Mouse (Mus musculus): ENCODE data around the gene BC030870. TPM values are rescaled to one million over a fixed set of nuclear protein-coding genes. Genes with fewer than 3 reads are reported as not detected.

BC030870 gene
- total and polyA plus RNA-seq, 2 experiments from 2014 or later: not detected

- WGBS: 38% methylated on average over 2 of the region's 2 CpGs
- Histone ChIP-seq H3K27me3 (ENCODE audit: control insufficient read depth, insufficient read depth, low read length) (no peaks in the 10 kb centered on the region), H3K4me1 (ENCODE audit: control insufficient read depth, insufficient read depth) (no peaks in the 10 kb centered on the region), H3K36me3 (replicated peaks; ENCODE audit: control insufficient read depth, insufficient read depth, low read length) (no peaks in the 10 kb centered on the region), H3K9ac (replicated peaks; ENCODE audit: low read depth, low read length) (no peak overlapping the region), H3K4me3 (ENCODE audit: low read depth, low read length) (no peak overlapping the region), H3K27ac (ENCODE audit: low read depth) (no peak overlapping the region), H3K9me3 (replicated peaks; ENCODE audit: control insufficient read depth, low read length) (no peaks in the 10 kb centered on the region), H3K4me2 (ENCODE audit: low read depth, low read length) (no peak overlapping the region)
- DNase-seq (ENCODE audit: low spot score) (no peak), ATAC-seq (ENCODE audit: insufficient read depth, low read depth) (no peak)
- TF ChIP-seq EP300 (IDR thresholded peaks at IDR 0.05; ENCODE audit: low read depth) (no peak), CTCF (IDR thresholded peaks at IDR 0.05; ENCODE audit: low read depth) (no peak)
Observed at GRCm38 (mm10) chr8:65064071-65064470, 65.3 kb downstream of the BC030870 start.

DNA sequence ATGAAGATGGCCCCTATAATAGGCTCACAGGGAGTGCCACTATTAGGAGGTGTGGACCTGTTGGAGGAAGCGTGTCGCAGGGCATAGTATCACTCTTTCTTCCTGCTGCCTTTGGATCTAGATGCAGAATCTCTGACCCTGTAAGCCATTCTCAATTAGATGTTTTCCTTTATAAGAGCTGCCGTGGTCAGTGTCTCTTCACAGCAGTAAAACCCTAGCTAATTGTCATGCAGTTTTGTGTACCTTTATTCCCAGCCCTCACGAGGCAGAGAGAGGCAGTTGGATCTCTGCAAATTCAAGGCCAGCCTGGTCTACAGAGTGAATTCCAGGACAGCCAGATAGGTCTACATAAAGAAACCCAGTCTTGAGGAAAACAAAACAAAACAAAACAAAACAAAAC, 67.2 kb downstream of the BC030870 start:
- Histone ChIP-seq H3K4me2 (ENCODE audit: low read depth, low read length) (no peak overlapping the region), H3K27ac (ENCODE audit: low read depth) (no peak overlapping the region), H3K4me1 (ENCODE audit: control insufficient read depth, insufficient read depth) (no peaks in the 10 kb centered on the region), H3K4me3 (ENCODE audit: low read depth, low read length) (no peak overlapping the region), H3K9me3 (replicated peaks; ENCODE audit: control insufficient read depth, low read length) (no peaks in the 10 kb centered on the region), H3K36me3 (replicated peaks; ENCODE audit: control insufficient read depth, insufficient read depth, low read length) (no peaks in the 10 kb centered on the region), H3K27me3 (ENCODE audit: control insufficient read depth, insufficient read depth, low read length) (no peaks in the 10 kb centered on the region), H3K9ac (replicated peaks; ENCODE audit: low read depth, low read length) (no peak overlapping the region)
- no peak for DNase-seq (ENCODE audit: low spot score)
- WGBS: 80% methylated on average over 4 of the region's 4 CpGs
- ATAC-seq (ENCODE audit: insufficient read depth, low read depth): no peak
- no peak for TF ChIP-seq EP300 (IDR thresholded peaks at IDR 0.05; ENCODE audit: low read depth)
- no peak for TF ChIP-seq CTCF (IDR thresholded peaks at IDR 0.05; ENCODE audit: low read depth)

GRCm38 (mm10) chr8:65056722-65057121, 72.6 kb downstream of the BC030870 start:
- no peak for TF ChIP-seq CTCF (IDR thresholded peaks at IDR 0.05; ENCODE audit: low read depth)
- TF ChIP-seq EP300 (IDR thresholded peaks at IDR 0.05; ENCODE audit: low read depth): no peak
- Histone ChIP-seq H3K4me2 (ENCODE audit: low read depth, low read length) (no peak overlapping the region), H3K9me3 (replicated peaks; ENCODE audit: control insufficient read depth, low read length) (no peaks in the 10 kb centered on the region), H3K9ac (replicated peaks; ENCODE audit: low read depth, low read length) (no peak overlapping the region), H3K27ac (ENCODE audit: low read depth) (no peak overlapping the region), H3K36me3 (replicated peaks; ENCODE audit: control insufficient read depth, insufficient read depth, low read length) (no peaks in the 10 kb centered on the region), H3K4me3 (ENCODE audit: low read depth, low read length) (no peak overlapping the region), H3K27me3 (ENCODE audit: control insufficient read depth, insufficient read depth, low read length) (no peaks in the 10 kb centered on the region), H3K4me1 (ENCODE audit: control insufficient read depth, insufficient read depth) (no peaks in the 10 kb centered on the region)
- ATAC-seq (ENCODE audit: insufficient read depth, low read depth) (no peak), DNase-seq (ENCODE audit: low spot score) (no peak)
- WGBS: 87% methylated on average over 4 of the region's 4 CpGs

DNA sequence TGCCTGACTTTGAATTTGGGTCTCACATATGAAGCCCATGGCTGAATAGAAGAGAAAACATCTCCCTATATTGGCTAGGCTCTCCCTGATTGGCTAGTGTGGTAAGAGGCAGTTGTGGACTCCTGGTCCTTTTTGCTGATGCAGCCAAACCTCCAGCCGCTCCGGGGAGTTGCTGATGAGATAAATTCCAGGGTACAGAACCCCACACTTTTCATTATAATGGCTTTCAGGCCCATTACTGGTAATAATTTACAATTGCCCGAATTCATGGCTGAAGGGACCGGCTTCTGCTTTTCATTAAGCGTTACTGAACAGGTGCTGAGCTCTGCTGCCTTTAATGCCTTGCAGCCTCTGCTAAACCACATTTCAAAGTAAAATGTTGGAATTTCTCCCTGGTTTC, 75.4 kb downstream of the BC030870 start:
- TF ChIP-seq CTCF (IDR thresholded peaks at IDR 0.05; ENCODE audit: low read depth): no peak
- no peak for TF ChIP-seq EP300 (IDR thresholded peaks at IDR 0.05; ENCODE audit: low read depth)
- Histone ChIP-seq H3K4me1 (ENCODE audit: control insufficient read depth, insufficient read depth) (no peaks in the 10 kb centered on the region), H3K36me3 (replicated peaks; ENCODE audit: control insufficient read depth, insufficient read depth, low read length) (no peaks in the 10 kb centered on the region), H3K27ac (ENCODE audit: low read depth) (no peak overlapping the region), H3K27me3 (ENCODE audit: control insufficient read depth, insufficient read depth, low read length) (no peaks in the 10 kb centered on the region), H3K4me2 (ENCODE audit: low read depth, low read length) (no peak overlapping the region), H3K4me3 (ENCODE audit: low read depth, low read length) (no peak overlapping the region), H3K9me3 (replicated peaks; ENCODE audit: control insufficient read depth, low read length) (no peaks in the 10 kb centered on the region), H3K9ac (replicated peaks; ENCODE audit: low read depth, low read length) (no peak overlapping the region)
- no peak for ATAC-seq (ENCODE audit: insufficient read depth, low read depth)
- no peak for DNase-seq (ENCODE audit: low spot score)
- WGBS: 71% methylated on average over 5 of the region's 5 CpGs

GRCm38 (mm10) chr8:65053554-65053953, 75.8 kb downstream of the BC030870 start:
- H3K36me3 ChIP-seq (replicated peaks; ENCODE audit: control insufficient read depth, insufficient read depth, low read length): no peaks in the 10 kb centered on the region

GRCm38 (mm10) chr8:65047801-65048200, 81.6 kb downstream of the BC030870 start:
- DNase-seq (ENCODE audit: low spot score) (no peak), ATAC-seq (ENCODE audit: insufficient read depth, low read depth) (no peak)
- Histone ChIP-seq H3K9me3 (replicated peaks; ENCODE audit: control insufficient read depth, low read length) (no peaks in the 10 kb centered on the region), H3K27ac (ENCODE audit: low read depth) (no peak overlapping the region), H3K27me3 (ENCODE audit: control insufficient read depth, insufficient read depth, low read length) (no peaks in the 10 kb centered on the region), H3K9ac (replicated peaks; ENCODE audit: low read depth, low read length) (no peak overlapping the region), H3K4me1 (ENCODE audit: control insufficient read depth, insufficient read depth) (no peaks in the 10 kb centered on the region), H3K36me3 (replicated peaks; ENCODE audit: control insufficient read depth, insufficient read depth, low read length) (no peaks in the 10 kb centered on the region), H3K4me3 (ENCODE audit: low read depth, low read length) (no peak overlapping the region), H3K4me2 (ENCODE audit: low read depth, low read length) (no peak overlapping the region)
- TF ChIP-seq EP300 (IDR thresholded peaks at IDR 0.05; ENCODE audit: low read depth) (no peak), CTCF (IDR thresholded peaks at IDR 0.05; ENCODE audit: low read depth) (no peak)
- 78% methylated on average over 4 of the region's 4 CpGs for WGBS

More at GRCm38 (mm10) chr8:65053554-65053953, 75.8 kb downstream of the BC030870 start:
- Histone ChIP-seq H3K4me2 (ENCODE audit: low read depth, low read length) (no peak overlapping the region), H3K27me3 (ENCODE audit: control insufficient read depth, insufficient read depth, low read length) (no peaks in the 10 kb centered on the region), H3K4me3 (ENCODE audit: low read depth, low read length) (no peak overlapping the region), H3K9ac (replicated peaks; ENCODE audit: low read depth, low read length) (no peak overlapping the region), H3K27ac (ENCODE audit: low read depth) (no peak overlapping the region), H3K4me1 (ENCODE audit: control insufficient read depth, insufficient read depth) (no peaks in the 10 kb centered on the region), H3K9me3 (replicated peaks; ENCODE audit: control insufficient read depth, low read length) (no peaks in the 10 kb centered on the region)
- 81% methylated on average over 3 of the region's 3 CpGs for WGBS
- TF ChIP-seq CTCF (IDR thresholded peaks at IDR 0.05; ENCODE audit: low read depth) (no peak), EP300 (IDR thresholded peaks at IDR 0.05; ENCODE audit: low read depth) (no peak)
- no peak for ATAC-seq (ENCODE audit: insufficient read depth, low read depth)
- no peak for DNase-seq (ENCODE audit: low spot score)

All from heart, postnatal 0 days (tissue).